Mouse (Mus musculus): ENCODE measurements around the gene Rnf34. TPM values are rescaled to one million over a fixed set of nuclear protein-coding genes. Genes with fewer than 3 reads are reported as not detected.

Gene Rnf34
- polyA plus RNA-seq, 1 experiment from 2014 or later, result 32.4 TPM

DNA sequence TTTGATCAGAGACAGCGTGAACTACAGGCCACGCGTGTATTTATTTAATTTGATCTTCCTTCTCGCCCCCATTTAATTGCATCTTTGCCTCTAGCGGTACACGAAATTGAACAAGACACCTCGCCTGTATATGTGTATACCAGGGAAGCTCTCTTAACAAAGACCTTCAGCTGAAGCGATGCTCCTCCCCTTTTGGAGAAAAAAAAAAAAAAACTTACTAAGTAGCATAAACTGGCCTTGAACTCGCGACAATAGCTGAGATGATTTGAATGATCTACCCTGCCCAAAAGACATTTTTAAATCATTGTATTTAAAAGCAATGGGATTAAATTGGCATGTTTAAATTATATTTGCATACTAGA lies 28.3 kb upstream of the Rnf34 start:
- Histone ChIP-seq H3K4me3 (ENCODE audit: low read depth, low read length) (peak overlapping the region; percentile 85), H3K4me2 (peak overlapping the region; percentile 71), H3K27me3 (ENCODE audit: control insufficient read depth, insufficient read depth, low read length) (no peaks in the 10 kb centered on the region), H3K36me3 (ENCODE audit: control insufficient read depth, insufficient read depth, low read length) (peaks cover 23% of the 10 kb centered on the region), H3K9me3 (replicated peaks; ENCODE audit: control insufficient read depth, low read length) (no peaks in the 10 kb centered on the region), H3K27ac (ENCODE audit: low read depth, low read length) (peak overlapping the region; percentile 98), H3K9ac (ENCODE audit: low read depth, low read length) (peak overlapping the region; percentile 95), H3K4me1 (ENCODE audit: control insufficient read depth, insufficient read depth, low read length) (peaks cover 5% of the 10 kb centered on the region)
- WGBS (ENCODE audit: insufficient replicate concordance), result under 1% methylated on average over 10 of the region's 10 CpGs
- ATAC-seq (replicated peaks; ENCODE audit: insufficient number of reproducible peaks, low FRiP score, low TSS enrichment), result peak; percentile 29; the same call in 1 of the 2 replicates

DNA sequence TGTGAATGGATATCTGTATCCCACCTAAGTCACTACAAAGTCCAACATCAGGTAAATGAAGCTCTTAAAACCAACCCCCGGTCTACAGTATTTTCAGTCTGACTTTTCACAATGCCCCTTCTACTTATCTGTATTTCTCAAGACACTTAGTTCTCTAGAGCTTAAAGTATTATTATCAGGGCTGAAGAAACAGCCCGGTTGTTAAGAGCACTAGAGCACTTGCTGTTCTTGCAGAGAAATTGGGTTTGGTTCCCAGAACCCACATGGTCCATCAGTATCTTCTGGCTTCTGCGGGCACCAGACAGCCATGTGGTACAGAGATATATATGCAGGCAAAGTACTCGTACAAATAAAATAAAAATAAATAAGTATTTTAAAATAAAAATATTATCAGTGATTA lies 27.4 kb upstream of the Rnf34 start:
- no peak overlapping the region for H3K9ac ChIP-seq (ENCODE audit: low read depth, low read length)
- H3K4me3 ChIP-seq (ENCODE audit: low read depth, low read length), result no peak overlapping the region
- no peaks in the 10 kb centered on the region for H3K27me3 ChIP-seq (ENCODE audit: control insufficient read depth, insufficient read depth, low read length)
- H3K9me3 ChIP-seq (replicated peaks; ENCODE audit: control insufficient read depth, low read length), result no peaks in the 10 kb centered on the region
- H3K36me3 ChIP-seq (ENCODE audit: control insufficient read depth, insufficient read depth, low read length), result peaks cover 18% of the 10 kb centered on the region
- H3K4me2 ChIP-seq, result no peak overlapping the region
- WGBS (ENCODE audit: insufficient replicate concordance), result 86% methylated on average over 4 of the region's 4 CpGs
- no peak overlapping the region for H3K27ac ChIP-seq (ENCODE audit: low read depth, low read length)
- peaks cover 5% of the 10 kb centered on the region for H3K4me1 ChIP-seq (ENCODE audit: control insufficient read depth, insufficient read depth, low read length)
- no peak for ATAC-seq (replicated peaks; ENCODE audit: insufficient number of reproducible peaks, low FRiP score, low TSS enrichment)

DNA sequence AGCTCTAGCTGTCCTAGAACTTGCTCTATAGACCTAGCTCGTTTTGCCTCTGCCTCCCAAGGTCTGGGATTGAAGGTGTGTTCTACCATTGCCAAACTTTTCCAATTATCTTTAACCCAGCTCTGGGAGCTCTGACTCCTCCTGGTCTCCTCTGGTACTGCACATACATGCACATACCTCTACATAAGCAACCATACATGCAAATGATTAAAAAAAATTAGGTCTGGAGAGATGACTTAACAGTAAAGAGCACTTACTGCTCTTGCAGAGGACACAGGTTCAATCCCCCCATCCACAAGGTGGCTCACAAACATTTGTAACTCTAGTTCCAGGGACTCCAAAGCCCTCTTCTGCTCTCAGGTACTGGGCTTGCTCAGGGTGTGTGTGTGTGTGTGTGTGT lies 25.9 kb upstream of the Rnf34 start:
- WGBS (ENCODE audit: insufficient replicate concordance), result 70% methylated on average over 1 of the region's 1 CpGs
- Histone ChIP-seq H3K27ac (ENCODE audit: low read depth, low read length) (no peak overlapping the region), H3K27me3 (ENCODE audit: control insufficient read depth, insufficient read depth, low read length) (no peaks in the 10 kb centered on the region), H3K9ac (ENCODE audit: low read depth, low read length) (no peak overlapping the region), H3K4me3 (ENCODE audit: low read depth, low read length) (no peak overlapping the region), H3K4me1 (ENCODE audit: control insufficient read depth, insufficient read depth, low read length) (peaks cover 5% of the 10 kb centered on the region), H3K36me3 (ENCODE audit: control insufficient read depth, insufficient read depth, low read length) (0 out of 2 replicates have a peak, but pooled peaks cover 3% of the 10 kb centered on the region), H3K9me3 (replicated peaks; ENCODE audit: control insufficient read depth, low read length) (no peaks in the 10 kb centered on the region), H3K4me2 (no peak overlapping the region)
- no peak for ATAC-seq (replicated peaks; ENCODE audit: insufficient number of reproducible peaks, low FRiP score, low TSS enrichment)

DNA sequence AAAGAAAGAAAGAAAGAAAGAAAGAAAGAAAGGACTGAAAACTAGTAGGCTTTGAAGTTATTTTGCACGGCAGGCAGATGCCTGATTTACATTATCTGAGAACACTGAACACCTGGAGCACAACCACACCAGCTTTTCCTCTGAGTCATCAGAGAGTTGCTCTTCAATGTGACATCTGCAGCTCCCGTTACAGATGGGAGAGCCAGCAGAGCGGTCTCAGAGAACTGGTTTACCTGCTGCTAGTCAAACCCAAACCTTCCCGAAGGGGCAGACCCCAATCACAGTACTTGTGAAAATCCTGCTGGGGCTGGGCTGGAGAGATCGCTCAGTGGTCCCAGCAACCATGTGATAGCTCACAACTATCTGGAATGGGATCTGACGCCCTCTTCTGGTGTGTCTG lies 25.4 kb upstream of the Rnf34 start:
- WGBS (ENCODE audit: insufficient replicate concordance), result 59% methylated on average over 6 of the region's 6 CpGs
- H3K36me3 ChIP-seq (ENCODE audit: control insufficient read depth, insufficient read depth, low read length), result 0 out of 2 replicates have a peak, but pooled peaks cover under 1% of the 10 kb centered on the region
- no peak overlapping the region for H3K4me3 ChIP-seq (ENCODE audit: low read depth, low read length)
- no peak overlapping the region for H3K27ac ChIP-seq (ENCODE audit: low read depth, low read length)
- H3K27me3 ChIP-seq (ENCODE audit: control insufficient read depth, insufficient read depth, low read length), result no peaks in the 10 kb centered on the region
- ATAC-seq (replicated peaks; ENCODE audit: insufficient number of reproducible peaks, low FRiP score, low TSS enrichment), result no peak
- H3K4me1 ChIP-seq (ENCODE audit: control insufficient read depth, insufficient read depth, low read length), result peaks cover 5% of the 10 kb centered on the region
- no peak overlapping the region for H3K9ac ChIP-seq (ENCODE audit: low read depth, low read length)
- H3K4me2 ChIP-seq, result no peak overlapping the region
- no peaks in the 10 kb centered on the region for H3K9me3 ChIP-seq (replicated peaks; ENCODE audit: control insufficient read depth, low read length)

DNA sequence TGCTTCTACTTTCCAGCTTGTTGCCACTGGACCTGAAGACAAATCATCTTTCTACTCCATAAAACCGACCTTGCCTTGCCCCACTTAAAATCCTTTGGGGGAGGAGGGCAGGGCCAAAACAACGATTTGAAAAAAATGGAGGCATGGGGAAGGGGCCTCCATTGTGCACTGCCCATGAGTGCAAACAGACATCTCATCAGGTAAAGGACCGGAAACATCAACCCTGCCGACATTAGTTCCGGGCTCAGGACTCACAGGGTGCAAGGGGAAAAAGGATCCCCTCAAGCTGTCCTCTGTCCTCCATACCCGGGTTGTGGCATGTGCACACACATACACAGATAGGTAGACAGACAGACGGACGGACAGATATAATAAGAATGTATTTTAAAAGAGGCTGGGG lies 24.7 kb upstream of the Rnf34 start:
- no peaks in the 10 kb centered on the region for H3K9me3 ChIP-seq (replicated peaks; ENCODE audit: control insufficient read depth, low read length)
- no peaks in the 10 kb centered on the region for H3K27me3 ChIP-seq (ENCODE audit: control insufficient read depth, insufficient read depth, low read length)
- 76% methylated on average over 8 of the region's 8 CpGs for WGBS (ENCODE audit: insufficient replicate concordance)
- no peak overlapping the region for H3K4me2 ChIP-seq
- no peak overlapping the region for H3K27ac ChIP-seq (ENCODE audit: low read depth, low read length)
- H3K4me1 ChIP-seq (ENCODE audit: control insufficient read depth, insufficient read depth, low read length), result peaks cover 2% of the 10 kb centered on the region
- no peak overlapping the region for H3K4me3 ChIP-seq (ENCODE audit: low read depth, low read length)
- no peak overlapping the region for H3K9ac ChIP-seq (ENCODE audit: low read depth, low read length)
- H3K36me3 ChIP-seq (ENCODE audit: control insufficient read depth, insufficient read depth, low read length), result no peaks in the 10 kb centered on the region
- no peak for ATAC-seq (replicated peaks; ENCODE audit: insufficient number of reproducible peaks, low FRiP score, low TSS enrichment)

DNA sequence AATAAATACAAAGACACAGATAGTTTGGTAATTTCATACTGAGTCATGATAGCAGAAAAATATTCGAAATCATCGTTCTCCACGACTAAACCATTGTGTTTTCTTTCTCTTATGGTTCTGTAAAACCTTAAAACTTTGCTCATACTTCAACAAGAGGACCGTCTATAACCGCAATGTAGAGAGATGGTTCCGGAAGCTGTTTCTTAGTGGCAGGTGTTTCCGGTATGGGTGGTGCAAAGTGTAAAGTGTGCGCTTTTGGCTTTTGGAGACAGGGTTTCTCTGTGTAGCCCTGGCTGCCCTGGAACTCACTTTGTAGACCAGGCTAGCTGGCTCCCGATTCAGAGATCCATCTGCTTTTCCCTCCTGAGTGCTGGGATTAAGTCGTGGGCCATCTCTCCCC lies 17.3 kb upstream of the Rnf34 start:
- H3K9ac ChIP-seq (ENCODE audit: low read depth, low read length), result no peak overlapping the region
- H3K4me3 ChIP-seq (ENCODE audit: low read depth, low read length), result no peak overlapping the region
- no peaks in the 10 kb centered on the region for H3K36me3 ChIP-seq (ENCODE audit: control insufficient read depth, insufficient read depth, low read length)
- no peaks in the 10 kb centered on the region for H3K27me3 ChIP-seq (ENCODE audit: control insufficient read depth, insufficient read depth, low read length)
- H3K4me1 ChIP-seq (ENCODE audit: control insufficient read depth, insufficient read depth, low read length), result no peaks in the 10 kb centered on the region
- no peak overlapping the region for H3K4me2 ChIP-seq
- no peak overlapping the region for H3K27ac ChIP-seq (ENCODE audit: low read depth, low read length)
- WGBS (ENCODE audit: insufficient replicate concordance), result 81% methylated on average over 10 of the region's 10 CpGs
- no peaks in the 10 kb centered on the region for H3K9me3 ChIP-seq (replicated peaks; ENCODE audit: control insufficient read depth, low read length)
- no peak for ATAC-seq (replicated peaks; ENCODE audit: insufficient number of reproducible peaks, low FRiP score, low TSS enrichment)

DNA sequence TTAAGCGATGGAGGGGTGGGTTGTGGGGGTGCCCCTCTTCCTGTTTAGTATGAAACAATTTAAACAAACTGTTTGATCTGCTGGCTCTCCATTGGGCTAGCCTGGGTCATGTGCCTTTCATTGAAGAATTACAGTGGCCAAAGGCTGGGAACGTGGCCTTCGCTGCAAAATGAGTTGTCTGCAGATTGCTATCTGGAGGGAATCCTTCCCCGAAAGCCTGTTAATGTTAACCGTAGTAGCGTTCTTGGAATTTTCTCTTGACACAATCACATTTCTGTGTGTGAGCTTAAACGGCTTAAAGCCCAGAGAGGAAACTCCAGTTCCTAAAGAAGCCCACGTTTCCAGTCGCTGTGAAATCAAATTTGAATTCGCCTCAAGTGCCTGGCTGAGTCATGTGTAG lies 16.9 kb upstream of the Rnf34 start:
- Histone ChIP-seq H3K4me2 (no peak overlapping the region), H3K9ac (ENCODE audit: low read depth, low read length) (no peak overlapping the region), H3K27me3 (ENCODE audit: control insufficient read depth, insufficient read depth, low read length) (no peaks in the 10 kb centered on the region), H3K4me1 (ENCODE audit: control insufficient read depth, insufficient read depth, low read length) (no peaks in the 10 kb centered on the region), H3K9me3 (replicated peaks; ENCODE audit: control insufficient read depth, low read length) (no peaks in the 10 kb centered on the region), H3K4me3 (ENCODE audit: low read depth, low read length) (no peak overlapping the region), H3K27ac (ENCODE audit: low read depth, low read length) (no peak overlapping the region), H3K36me3 (ENCODE audit: control insufficient read depth, insufficient read depth, low read length) (no peaks in the 10 kb centered on the region)
- WGBS (ENCODE audit: insufficient replicate concordance), result 70% methylated on average over 10 of the region's 10 CpGs
- ATAC-seq (replicated peaks; ENCODE audit: insufficient number of reproducible peaks, low FRiP score, low TSS enrichment), result no peak

DNA sequence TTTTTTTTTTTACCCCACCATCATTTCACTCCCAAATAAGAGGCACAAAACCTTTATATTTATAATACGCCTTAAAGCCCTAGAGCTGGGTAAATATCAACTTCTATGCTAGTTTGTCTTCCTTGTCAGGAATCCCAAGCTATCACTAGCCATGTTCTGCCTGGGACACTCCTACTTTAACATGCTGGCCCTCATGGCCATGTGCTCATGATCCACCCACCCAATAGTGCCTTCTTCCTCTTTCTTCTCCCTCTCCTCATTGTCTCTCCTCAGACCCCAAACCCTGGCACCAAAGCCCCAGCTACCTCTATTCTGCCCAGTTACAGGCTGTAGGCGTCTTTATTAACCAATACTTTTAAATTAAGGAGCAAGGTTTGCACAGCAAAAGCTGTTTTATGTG lies 8.7 kb upstream of the Rnf34 start:
- Histone ChIP-seq H3K27ac (ENCODE audit: low read depth, low read length) (no peak overlapping the region), H3K36me3 (ENCODE audit: control insufficient read depth, insufficient read depth, low read length) (no peaks in the 10 kb centered on the region), H3K4me2 (no peak overlapping the region), H3K9ac (ENCODE audit: low read depth, low read length) (no peak overlapping the region), H3K9me3 (replicated peaks; ENCODE audit: control insufficient read depth, low read length) (no peaks in the 10 kb centered on the region), H3K27me3 (ENCODE audit: control insufficient read depth, insufficient read depth, low read length) (no peaks in the 10 kb centered on the region), H3K4me1 (ENCODE audit: control insufficient read depth, insufficient read depth, low read length) (no peaks in the 10 kb centered on the region), H3K4me3 (ENCODE audit: low read depth, low read length) (no peak overlapping the region)
- no peak for ATAC-seq (replicated peaks; ENCODE audit: insufficient number of reproducible peaks, low FRiP score, low TSS enrichment)
- 78% methylated on average over 2 of the region's 2 CpGs for WGBS (ENCODE audit: insufficient replicate concordance)

DNA sequence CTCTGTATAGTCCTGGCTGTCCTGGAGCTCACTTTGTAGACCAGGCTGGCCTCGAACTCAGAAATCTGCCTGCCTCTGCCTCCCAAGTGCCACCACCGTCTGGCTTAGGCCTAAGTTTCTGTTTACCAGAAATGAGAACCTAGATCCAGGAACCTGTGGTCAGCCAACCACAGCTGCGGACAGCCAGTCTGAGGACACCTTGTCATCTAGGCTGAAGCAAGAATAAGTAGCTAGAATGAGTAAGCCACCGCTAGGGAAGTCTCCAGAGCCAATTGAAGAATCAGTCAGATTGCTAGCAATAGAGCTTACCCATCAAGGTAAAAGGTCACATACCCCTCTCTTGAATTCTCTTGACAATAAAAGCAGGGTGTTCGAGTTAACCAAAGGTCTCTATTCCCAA lies 6.0 kb upstream of the Rnf34 start:
- Histone ChIP-seq H3K4me2 (no peak overlapping the region), H3K4me1 (ENCODE audit: control insufficient read depth, insufficient read depth, low read length) (0 out of 2 replicates have a peak, but pooled peaks cover 2% of the 10 kb centered on the region), H3K9ac (ENCODE audit: low read depth, low read length) (no peak overlapping the region), H3K27me3 (ENCODE audit: control insufficient read depth, insufficient read depth, low read length) (no peaks in the 10 kb centered on the region), H3K36me3 (ENCODE audit: control insufficient read depth, insufficient read depth, low read length) (no peaks in the 10 kb centered on the region), H3K9me3 (replicated peaks; ENCODE audit: control insufficient read depth, low read length) (no peaks in the 10 kb centered on the region), H3K4me3 (ENCODE audit: low read depth, low read length) (no peak overlapping the region), H3K27ac (ENCODE audit: low read depth, low read length) (no peak overlapping the region)
- WGBS (ENCODE audit: insufficient replicate concordance), result 84% methylated on average over 5 of the region's 5 CpGs
- no peak for ATAC-seq (replicated peaks; ENCODE audit: insufficient number of reproducible peaks, low FRiP score, low TSS enrichment)
